Mouse (Mus musculus) spleen, adult 2 months (tissue): ENCODE measurements around the gene Cntnap2.

Experiments
- CTCF ChIP-seq: fragments of 200-500 bp; IDR thresholded peaks from 2 replicates; pipeline ENCODE4 v1.5.1; 2011; ENCODE audit warnings: mild to moderate bottlenecking, inconsistent platforms; ENCODE audit not compliant: insufficient read depth, insufficient read length, insufficient replicate concordance; ENCODE audit errors: extremely low read depth
- POLR2A ChIP-seq: fragments of 200-500 bp; IDR thresholded peaks from 2 replicates; pipeline ENCODE4 v1.6.1; 2011; ENCODE audit warnings: low read depth, low read length, inconsistent platforms

DNA sequence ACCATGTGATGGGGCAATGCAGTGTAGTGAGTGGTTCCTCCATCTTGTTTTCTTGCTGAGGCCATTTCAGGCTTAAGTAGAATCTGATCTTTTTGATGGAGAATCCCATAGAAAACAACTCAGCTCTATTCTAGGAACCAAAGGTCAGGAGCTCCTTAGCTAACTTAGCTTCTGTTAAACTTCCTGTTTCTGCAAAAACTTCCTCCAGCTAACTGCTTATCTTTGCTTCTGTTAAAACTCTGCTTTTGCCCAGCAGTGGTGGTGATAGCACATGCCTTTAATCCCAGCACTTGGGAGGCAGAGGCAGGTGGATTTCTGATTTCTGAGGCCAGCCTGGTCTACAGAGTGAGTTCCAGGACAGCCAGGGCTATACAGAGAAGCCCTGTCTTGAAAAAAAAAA is 2258.1 kb downstream of the Cntnap2 start:
- TF ChIP-seq CTCF (no peak), POLR2A (no peak)
